Mouse (Mus musculus) testis, adult 2 months (tissue): ENCODE measurements around the gene Rbms3.

Experiments
- CTCF ChIP-seq: fragments of 200-500 bp; IDR thresholded peaks from 2 replicates; pipeline ENCODE4 v1.5.1; 2012; ENCODE audit warnings: low read depth, mild to moderate bottlenecking, inconsistent platforms, low read length, moderate library complexity; ENCODE audit not compliant: control insufficient read depth, insufficient read depth, insufficient replicate concordance
- POLR2A ChIP-seq: fragments of 200-500 bp; IDR thresholded peaks from 2 replicates; pipeline ENCODE4 v1.6.1; 2012; ENCODE audit warnings: low read depth, mild to moderate bottlenecking, inconsistent platforms, low read length, moderate library complexity; ENCODE audit not compliant: control insufficient read depth

DNA sequence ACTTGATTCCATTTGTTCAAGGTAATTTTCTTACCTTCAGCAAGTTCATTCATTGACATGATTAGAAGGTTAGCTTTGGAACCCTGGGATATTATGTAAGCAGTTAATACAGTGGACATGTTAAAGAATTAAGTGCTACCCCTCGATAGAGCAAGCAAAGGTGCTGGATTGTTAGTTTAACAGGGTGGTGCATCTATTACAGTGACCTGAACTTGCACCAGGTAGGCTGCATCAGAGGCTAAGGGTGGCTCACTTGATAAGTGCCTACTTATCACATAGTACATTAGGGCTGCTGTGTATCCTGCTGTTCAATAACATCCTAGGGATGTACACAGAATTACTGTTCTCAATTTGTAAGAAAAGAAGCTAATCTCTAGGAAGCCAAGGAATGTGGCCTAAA lies 996.6 kb downstream of the Rbms3 start:
- TF ChIP-seq CTCF (no peak), POLR2A (no peak)
